Mouse (Mus musculus): ENCODE results near the gene Mthfsl.
"Not testable (repeated sequence)": the region's sequence is repeated elsewhere in the genome, so short reads cannot be mapped to it uniquely, and the experiment has no call there.

Gene Mthfsl

DNA sequence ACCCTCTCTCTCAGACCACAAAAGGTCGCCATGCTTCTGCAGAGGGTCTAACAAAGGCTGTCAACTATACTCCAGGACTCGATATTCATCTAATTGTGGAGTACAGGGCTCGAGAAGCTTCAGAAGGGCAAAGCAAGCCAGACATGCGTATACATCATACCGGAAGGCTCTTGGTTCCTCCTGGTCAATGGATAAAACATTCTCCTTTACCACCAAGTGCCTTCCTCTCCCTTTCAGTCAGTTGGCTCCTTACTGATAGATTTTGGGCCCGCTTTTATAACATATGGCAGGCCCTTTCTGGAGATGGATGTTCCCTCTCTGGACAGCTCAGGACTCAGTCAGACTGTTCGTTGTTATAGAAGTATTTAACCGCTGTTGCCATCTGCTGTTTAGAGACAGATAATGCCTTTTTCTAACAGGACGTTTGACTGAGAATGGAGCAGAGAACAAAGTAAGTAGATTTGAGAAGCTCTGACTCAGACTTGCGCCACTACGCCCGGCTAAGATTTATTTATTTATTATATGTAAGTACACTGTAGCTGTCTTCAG lies at the start of gene Mthfsl:
Gene Mthfsl, minus strand, starts transcription at position 308 of the 549 bp plus-strand sequence.
- peak; percentile 48 for DNase-seq (ENCODE audit: low spot score)

DNA sequence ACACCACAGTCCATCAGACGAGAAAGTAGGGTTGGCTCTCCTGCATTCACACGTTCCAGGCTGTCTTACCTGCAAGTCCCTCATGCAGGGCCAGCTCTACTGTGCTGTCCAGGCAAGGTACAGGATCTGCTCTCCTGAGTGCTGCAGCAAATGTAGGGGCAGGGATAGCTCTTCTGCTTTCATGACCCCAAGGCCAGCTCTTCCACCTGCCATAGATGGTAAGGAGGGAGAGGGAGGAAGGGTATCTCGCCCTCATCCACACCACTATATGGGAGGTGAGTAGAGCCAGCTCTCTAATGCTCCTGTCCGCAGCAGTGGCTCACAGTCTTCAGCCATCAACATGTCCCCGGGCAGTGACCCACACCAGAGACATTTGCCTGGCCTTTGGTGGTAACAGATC lies 49.4 kb upstream of the Mthfsl start:
- not testable (repeated sequence) for DNase-seq (ENCODE audit: low spot score)

DNA sequence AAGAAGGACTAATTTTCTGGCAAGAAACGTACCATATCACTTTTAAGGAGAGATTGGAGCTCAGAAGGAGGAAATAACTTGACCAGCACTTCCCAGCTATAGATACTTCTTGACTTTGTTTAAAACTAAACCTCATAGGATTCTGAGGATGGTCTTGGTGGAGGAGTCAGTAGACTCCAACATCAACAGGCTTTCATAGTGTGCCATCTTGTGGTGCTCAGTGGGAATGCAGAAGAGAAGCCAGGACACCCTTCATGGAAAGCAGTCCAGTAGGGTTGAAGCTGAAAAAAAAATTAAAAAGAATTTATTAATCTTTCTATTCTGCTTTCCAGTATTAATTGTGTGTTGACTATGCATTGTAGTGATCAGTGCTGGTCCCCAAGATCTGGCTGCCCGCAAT lies 26.6 kb upstream of the Mthfsl start:
- not testable (repeated sequence) for DNase-seq (ENCODE audit: low spot score)

DNA sequence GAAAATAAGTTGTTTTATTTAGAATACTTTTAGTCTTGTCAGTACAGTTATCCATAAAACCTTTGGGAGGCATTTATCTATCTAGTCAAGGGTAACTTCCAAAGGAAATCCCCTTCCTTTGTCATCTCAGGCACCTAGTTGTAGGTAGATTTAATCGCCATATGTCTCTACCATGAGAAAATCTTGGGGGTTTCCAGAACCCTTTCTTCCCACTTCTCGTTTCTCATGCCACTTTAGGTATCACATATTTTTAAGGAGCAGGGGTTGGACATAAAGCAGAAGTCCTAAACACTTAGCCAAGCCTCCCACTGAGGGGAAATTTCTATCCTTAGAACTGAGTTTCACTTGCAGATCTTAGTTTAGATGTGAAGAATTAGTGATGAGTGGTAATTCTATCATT lies 25.9 kb upstream of the Mthfsl start:
- not testable (repeated sequence) for DNase-seq (ENCODE audit: low spot score)

DNA sequence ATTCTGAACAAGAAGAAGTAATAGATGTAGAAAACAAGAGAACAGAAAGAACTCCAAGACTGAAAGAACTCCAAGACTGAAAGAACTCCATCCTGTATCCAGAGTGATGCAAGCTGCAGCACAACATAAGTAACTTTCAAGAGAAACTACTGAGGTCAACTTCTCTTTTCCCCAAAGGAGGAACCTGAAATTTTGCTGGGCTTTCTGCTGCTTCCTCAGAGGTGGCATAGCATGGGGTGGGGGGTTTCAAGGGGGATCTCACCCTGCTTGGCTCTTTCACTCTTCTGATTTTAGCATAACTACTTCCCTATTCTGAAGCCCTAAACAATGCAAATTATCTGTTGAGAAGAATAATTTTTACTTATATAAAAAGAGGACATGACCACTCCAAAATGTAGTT lies 15.2 kb upstream of the Mthfsl start:
- not testable (repeated sequence) for DNase-seq (ENCODE audit: low spot score)

DNA sequence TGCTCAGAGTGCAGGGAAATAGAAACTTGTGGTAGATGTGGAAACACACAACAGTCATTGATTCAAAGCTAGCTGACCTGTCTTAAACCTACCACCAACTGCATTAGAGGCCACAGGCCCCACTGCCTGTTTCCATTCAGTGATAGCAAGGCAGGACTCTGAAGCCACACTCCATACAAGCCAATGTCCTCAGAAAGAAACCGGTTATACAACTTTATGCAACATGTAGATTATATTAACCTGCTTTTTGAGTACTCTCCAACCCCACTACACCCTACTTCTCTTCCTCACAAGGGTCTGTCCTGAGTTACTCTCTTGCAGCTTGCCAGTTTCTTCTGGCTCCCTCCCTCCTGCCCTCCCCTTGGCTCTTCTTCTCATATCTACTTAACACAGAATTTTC lies 13.1 kb upstream of the Mthfsl start:
- DNase-seq (ENCODE audit: low spot score): not testable (repeated sequence)

DNA sequence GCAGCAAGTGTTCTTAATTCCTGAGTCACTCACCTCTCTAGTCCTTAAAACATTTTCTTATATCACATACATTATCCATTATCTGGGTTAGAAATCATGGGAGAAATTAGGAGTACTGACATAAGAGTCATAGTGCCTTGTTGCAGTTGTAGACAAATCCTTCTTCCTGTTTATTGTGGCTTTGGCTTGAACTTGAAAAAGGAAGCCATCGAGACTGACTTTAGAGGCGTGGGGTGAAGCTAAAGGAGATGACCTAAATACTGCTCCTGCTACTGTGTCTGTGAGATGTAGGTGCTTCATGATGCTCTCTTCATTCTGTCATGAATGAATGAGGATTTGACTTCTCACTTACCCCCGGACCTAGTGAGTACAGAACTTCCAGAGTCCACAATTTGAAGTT lies 12.2 kb upstream of the Mthfsl start:
- not testable (repeated sequence) for DNase-seq (ENCODE audit: low spot score)

DNA sequence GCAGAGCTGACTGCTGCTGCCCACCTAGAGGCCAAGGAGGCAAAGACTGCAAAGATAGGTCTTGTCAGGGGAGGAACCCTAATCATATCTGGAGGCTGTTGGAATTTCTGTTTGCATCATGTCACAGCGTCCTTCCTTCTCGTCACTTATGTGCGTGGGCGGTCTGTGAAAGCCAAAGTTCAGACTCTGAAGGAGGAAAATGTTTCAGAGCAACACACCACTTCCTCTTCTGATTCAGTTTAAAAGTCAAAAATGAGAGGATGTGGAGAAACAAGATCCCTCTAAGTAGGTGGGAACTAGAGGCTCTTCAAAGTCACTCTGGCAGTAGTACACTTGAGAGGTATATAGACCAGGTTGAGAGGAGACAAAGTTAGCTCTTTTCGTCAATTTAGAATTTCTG lies 11.6 kb upstream of the Mthfsl start, which contains the start of gene Bcl2a1d:
Gene Bcl2a1d, minus strand, starts transcription at position 187 of the 400 bp plus-strand sequence.
- not testable (repeated sequence) for DNase-seq (ENCODE audit: low spot score)

DNA sequence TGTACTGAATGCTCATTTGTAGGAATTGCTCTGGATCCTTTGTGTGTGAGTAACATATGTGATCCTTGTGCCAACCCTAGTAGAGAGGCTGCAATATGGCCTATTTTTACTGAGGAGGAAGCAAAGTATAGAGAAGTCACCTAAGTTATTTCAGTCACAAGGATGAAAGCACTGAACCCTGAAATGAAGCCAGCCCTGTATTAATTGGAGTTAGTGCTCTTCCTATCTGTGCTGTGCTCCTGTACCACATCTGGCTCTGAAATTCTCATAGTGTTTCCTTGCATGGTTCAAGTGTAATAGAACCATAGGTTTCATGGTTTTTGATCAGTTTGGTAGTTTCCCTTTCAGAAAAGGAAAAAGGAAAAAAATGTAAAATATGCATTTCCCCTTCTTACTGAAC lies 8.2 kb upstream of the Mthfsl start:
- not testable (repeated sequence) for DNase-seq (ENCODE audit: low spot score)

DNA sequence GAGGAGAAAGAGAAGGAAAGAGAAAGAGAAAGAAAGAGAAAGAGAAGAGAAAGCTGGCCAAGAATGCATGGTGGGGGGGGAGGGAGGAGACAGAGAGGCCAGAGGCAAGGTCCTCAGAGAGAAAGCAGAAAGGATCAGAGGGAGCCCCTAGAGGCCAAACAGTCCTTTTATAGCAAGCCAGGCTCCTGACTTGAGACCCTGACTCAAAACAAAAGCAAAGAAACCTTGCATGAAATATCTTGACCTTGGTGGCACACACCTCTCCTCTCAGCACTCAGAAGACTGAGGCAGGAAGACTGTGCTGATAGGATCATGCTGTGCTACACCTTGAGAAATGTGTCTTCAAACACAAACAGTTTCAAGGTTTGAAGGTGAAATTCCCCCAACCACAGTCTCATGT lies 1.5 kb upstream of the Mthfsl start:
- DNase-seq (ENCODE audit: low spot score): not testable (repeated sequence)

DNA sequence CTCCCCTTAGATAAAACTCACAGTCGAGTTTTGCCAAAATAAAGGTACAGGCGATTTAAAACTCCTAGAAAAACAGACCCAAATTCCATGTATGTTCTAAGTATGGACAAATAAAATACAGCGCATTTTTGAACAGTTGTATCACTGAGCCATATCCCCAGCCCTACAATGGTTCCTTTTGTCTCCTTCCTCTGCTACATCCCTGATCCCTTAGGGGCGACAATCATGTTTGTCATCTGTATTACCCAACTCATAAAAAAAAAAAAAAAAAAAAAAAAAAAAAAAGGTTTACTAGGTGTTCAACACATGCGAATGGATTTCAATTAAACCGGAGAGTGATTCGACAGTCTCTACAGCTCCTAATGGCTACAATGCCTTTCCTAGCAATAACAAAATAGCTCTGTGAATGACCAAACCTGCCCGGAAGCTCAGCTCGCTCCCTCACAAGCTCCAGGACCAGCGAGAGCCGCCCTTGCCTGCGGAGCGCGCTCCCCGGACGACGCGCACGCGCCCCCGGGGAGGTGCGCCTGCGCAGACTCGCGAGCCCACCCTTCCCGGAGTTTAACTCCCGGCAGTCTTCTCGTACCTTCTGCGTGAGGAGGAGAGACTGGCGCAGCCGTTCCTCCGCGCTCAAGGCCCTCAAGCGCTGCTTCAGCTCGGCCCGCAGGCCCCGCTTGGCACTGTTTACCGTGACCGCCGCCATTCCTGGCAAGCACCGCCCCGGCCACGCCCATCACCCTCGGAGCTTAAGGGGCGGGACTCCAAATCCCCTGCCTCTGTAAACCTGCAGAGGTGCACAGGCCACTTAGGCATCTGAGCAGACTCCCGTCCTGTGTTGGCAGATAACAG lies 799 bp downstream of the Mthfsl start:
- peak; percentile 49 for DNase-seq (ENCODE audit: low spot score)

DNA sequence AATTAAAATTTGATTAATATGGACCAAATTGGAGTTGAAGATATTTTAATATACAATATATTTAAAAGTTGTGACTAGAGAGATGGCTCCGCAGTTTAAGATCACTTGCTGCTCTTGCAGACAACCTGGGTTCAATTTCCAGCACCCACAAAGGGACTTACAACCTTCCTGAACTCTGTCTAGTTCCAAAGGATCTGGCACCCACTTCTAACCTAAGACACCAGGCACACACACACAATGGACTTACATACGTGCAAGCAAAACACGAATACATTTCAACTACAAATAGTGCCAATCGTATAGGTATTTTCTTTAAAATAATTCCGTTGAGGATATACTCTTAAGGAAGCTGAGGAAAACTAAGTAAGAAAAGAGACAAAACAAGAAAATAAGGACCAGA lies 1.5 kb downstream of the Mthfsl start:
- not testable (repeated sequence) for DNase-seq (ENCODE audit: low spot score)

DNA sequence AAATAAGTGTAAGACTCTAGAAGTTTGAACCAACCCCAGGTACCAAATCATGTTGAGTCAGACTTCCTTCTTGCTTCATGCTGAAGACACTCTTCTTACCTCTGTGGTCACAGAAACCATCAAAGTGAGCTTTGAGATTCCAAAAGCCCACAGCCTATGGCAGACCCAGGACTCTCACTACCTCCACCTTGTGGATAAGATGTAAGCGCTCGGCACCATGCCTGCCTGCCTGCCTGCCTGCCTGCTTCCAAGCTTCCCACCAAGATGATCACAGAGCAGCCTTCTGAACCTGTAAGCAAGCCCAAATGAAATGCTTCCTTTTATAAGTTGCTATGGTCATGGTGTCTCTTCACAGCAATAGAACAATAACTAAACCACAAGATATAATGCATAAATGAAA lies 2.0 kb downstream of the Mthfsl start:
- DNase-seq (ENCODE audit: low spot score): peak; percentile 23

DNA sequence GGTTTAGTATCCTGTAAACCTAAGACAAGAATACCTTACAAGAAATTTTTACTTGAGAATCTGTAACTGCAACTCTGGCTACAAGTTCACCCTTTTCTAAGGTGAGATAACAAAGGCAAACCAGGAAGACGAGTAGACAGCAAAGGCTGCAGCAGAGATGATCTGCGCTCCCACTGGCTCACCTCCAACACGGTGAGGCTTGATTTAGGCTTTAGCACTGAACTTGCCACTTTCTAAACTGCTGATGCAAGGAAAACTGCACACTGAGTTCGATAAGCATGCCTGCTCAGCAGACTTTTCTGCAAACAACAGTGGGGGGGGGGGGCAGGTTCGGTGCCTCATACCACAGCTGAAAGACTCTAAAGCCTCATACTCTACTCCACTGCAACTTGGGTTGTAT lies 5.6 kb downstream of the Mthfsl start:
- DNase-seq (ENCODE audit: low spot score): not testable (repeated sequence)

DNA sequence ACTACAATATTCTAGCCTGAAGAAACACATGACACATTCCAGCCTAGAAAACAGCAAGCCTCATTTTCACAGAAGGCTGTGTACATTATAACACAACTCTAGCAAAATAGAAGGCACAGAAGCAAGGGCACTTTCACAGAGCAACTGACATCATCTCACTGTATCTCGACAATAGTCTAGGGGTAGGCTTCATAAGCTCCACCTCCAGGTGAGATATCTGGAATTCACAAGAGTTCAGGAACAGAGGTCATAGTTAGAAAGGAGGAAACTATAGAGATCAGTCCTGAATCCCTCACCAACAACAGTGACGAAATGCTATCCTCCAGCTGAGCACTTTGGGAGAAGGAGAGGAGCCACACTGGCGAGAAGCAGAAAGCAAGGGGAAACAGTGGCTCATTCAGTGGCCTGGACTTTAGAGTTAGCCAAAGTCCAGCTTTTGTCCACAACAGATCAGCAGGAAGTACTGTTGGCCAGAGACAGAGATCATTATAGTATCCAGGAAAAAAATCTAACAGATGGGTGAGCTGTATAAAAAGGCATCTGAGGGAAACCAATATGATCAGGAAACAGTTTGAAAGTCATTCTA lies 7.8 kb downstream of the Mthfsl start:
- DNase-seq (ENCODE audit: low spot score): not testable (repeated sequence)

DNA sequence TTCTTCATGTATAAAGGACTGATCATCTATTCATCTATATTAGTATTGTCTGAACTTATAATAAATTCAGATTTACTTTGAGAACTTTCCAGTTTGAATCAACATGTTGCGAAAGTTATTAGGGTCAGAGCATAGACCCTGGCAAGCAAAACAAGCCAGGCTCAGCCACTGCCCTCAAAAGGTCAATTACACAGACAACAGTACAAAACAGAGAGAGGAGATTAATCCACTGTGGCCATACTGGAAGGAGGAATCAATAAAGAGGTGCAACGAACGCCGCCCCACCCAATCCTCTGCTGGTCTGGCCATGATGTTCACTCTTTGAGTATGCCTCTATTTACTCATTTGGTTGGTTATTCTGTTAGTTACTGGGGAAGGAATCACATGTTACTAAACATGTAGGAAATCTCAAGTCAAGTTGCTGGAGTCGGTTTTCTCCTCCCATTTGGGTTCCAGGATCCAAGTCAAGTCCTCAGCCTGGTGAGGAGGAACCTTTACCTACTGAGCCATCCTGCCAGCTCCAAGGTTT lies 9.1 kb downstream of the Mthfsl start:
- DNase-seq (ENCODE audit: low spot score): not testable (repeated sequence)

DNA sequence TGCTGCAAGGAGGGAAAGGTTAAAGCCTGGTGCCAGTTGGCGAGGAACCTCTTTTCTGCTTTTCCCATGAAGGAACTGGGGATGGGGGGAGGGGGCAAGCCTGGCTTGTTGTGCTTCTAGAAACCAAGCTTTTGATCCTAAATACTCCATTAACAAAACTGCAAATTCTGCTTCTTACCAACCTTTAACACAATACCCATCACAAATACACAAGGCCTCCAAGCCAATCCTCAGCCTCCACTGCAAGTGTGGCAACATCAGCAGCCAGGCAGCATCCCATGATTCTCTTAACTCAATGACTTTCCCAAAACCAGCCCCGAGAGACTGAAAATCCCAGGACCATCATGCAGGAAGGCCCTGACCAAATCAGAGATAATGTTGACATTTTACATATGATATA lies 9.7 kb downstream of the Mthfsl start:
- not testable (repeated sequence) for DNase-seq (ENCODE audit: low spot score)

DNA sequence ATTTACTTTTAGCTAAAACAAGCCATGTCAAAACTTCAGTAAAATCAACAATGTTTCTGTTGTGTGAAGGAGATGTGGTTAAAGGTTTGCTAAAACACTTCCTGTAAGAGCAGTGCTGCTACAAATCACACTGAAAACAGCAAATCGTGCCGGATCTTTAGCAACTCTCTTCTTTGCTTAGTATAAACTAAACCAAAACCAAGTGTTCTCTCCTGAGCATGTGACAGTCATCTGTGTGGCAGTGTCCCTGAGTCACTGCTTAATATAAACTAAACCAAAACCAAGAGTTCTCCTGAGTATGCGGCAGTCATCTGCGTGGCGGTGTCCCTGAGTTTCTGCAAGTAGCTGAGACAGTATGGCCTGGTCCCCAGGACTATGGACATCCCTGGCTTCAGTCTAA lies 10.3 kb downstream of the Mthfsl start:
- DNase-seq (ENCODE audit: low spot score): not testable (repeated sequence)

DNA sequence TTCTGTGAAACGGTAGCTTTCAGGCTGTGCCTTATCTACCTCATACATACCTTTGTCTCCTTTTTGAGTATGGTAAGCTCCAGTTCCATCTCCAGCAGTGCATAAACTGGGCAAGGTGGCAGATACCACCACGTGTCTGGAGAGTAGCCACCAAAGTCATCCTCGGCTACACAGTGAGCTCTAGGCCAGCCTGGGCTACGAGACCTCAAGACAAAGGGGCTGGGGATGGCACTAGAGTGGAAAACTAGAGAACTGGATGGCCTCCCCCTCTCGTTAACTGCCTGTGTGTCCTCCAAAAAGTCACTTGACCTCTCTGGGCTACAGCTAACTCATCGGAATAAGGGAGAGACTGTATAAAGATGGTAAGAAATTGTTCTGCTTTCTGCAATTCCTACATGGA lies 10.8 kb downstream of the Mthfsl start:
- no peak for DNase-seq (ENCODE audit: low spot score)

DNA sequence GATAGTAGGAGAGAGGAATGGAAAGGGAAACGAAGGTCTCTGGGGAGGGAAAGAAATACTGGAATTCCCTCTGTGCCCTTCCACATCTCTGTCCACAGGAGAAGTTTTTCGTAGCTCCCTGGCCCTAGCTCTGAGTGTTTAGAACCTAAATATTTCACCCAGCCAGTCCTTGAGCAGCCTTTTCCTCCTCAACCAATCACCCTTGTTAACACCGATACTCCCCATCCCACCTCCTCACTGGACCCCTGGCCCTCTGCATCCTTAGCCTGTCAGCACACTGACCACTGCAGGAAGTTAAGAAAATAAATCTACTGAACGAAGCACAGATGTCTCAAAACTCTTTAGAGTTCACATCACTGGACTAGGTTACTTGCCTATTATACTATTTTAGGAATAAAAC lies 13.4 kb downstream of the Mthfsl start:
- DNase-seq (ENCODE audit: low spot score): no peak

DNA sequence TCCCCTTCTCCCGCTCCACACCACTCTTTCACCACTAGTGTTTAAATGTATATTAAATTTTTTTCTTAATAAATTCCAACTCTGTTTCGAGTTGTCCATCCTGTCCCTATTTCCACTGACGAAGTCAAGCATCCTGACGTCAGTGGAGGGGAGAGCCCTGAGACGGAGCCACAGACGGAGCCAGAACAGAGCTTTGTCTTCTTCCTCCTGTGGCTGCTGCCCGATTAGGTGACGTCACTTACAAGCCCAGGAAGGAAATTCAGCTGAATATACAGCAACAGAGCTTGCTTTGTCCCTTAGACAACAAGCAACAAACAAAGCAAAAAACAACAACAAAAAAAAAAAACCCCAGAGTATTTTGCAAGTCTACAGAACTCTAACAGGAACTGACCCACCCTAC lies 14.9 kb downstream of the Mthfsl start:
- DNase-seq (ENCODE audit: low spot score): not testable (repeated sequence)

DNA sequence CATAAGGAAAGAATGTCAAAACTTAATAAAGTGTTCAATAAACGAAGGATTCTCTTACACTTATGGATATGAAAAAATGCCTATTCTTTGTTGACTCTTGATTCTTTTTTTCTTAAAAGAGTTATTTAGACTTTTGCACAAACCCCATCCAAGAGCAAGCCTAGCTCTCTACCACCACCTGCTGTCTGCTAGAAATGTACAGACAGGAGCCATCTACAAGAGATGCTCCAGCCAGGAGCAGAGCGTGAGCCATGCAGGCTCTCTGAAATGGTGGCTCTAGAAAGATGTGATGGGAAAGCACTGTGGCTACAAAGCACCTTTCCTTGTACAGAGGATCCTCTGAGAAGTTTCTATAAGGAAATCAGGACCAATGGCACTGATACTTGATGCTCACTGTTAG lies 21.4 kb downstream of the Mthfsl start:
- not testable (repeated sequence) for DNase-seq (ENCODE audit: low spot score)

DNA sequence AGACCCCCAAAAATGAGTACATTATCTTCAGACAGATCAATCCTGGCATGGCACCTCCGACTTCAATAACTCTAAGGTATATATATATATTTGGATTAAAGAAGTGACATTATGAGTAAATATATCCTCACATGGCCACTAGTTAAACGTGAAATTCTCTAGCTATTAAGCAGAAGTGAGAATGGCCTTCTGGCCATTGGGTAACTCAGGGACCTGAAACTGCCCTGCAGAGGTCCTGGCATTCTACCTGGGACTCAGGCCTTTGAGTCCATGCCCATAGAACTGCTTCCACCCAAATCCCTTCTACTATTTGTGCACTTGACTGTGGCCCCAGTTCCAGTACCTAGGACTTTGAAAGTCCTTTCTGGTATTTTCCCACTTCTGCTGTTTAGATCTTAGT lies 28.8 kb downstream of the Mthfsl start:
- not testable (repeated sequence) for DNase-seq (ENCODE audit: low spot score)

Data from MN1 (cell line).